Mouse (Mus musculus): ENCODE results near the gene Hunk.

Gene Hunk

GRCm38 (mm10) chr16:90435231-90435630 lies 49.4 kb downstream of the Hunk start:
- DNase-seq (ENCODE audit: low read depth, low spot score): peak; percentile 85

DNA sequence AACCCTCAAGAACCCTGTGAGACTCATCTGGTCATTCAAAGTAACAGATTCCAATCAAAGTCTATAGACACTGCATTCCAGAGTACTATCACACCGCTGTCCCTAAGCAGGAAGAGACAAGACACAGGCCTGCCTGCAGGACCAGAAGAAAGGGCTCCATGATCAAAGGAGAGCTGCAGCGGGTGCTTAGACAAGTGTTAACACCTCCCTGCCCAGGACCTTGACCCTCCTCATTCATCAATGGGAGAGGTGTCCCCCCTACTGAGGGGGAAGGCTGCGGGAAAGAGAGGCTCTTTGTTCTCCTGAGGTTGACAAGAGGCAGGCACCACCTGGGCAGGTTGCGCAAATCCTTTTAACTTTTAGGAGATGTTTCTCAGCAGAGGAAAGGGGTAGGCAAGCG lies 51.5 kb downstream of the Hunk start:
- DNase-seq (ENCODE audit: low read depth, low spot score): peak; percentile 99

GRCm38 (mm10) chr16:90439493-90439892 lies 53.7 kb downstream of the Hunk start:
- DNase-seq (ENCODE audit: low read depth, low spot score): no peak

DNA sequence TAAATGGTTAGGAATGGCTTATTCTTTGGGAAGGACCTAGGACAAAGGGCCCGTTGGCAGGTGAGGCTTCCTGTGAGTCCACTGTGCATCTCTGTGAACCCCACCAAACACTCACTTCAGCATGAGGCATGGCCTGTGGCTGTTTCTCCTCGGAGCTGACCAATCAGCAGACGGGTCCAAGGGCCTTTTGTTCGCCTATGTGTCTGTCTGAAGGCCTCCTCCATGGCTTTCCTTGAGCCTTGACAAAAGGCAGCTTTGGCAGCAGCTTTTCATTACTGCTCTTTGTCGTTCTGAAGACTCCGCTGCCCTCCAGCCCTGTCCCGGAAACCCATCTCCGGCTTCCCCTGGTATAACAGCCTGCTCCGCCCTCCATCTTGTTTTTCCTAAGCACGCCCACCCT lies 54.8 kb downstream of the Hunk start:
- DNase-seq (ENCODE audit: low read depth, low spot score): peak; percentile 67

DNA sequence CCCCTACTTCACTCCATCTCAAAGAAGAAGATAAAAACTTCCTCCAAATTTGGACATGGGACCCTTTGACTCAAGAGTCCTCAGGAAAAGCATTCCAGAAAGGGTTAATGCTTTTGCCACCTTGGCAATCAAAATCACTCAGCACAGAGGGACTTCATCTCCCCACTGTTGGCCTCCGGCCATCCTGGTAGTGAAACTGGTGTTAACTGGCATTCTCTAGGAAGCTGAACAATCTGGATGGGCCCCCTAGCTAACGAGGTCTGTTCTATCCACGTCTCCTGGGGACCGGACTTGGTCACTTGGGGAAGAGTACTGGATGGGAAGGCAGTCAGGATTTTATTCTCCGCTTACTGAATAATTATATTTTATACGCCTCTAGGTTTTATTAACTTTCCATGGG lies 57.2 kb downstream of the Hunk start:
- DNase-seq (ENCODE audit: low read depth, low spot score): no peak

DNA sequence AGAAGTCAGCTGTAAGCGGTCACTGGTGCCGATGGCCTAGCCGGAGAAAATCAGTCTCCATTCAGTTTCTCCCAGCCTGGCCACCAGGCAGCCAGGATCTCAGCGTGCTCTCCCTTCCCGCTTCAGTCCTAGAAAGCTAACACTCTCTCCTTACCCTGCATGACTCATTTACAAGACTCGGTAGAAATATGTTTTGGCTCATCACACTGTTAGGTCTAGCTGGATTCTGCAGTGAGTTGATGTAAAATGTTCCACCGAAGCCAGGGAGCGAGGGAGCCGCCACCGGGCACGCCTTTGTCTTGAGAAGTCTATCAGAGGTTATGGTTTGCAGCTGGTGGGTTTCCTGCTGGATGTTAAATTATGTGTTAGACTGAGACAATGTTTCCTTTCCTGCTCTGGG lies 67.4 kb downstream of the Hunk start:
- DNase-seq (ENCODE audit: low read depth, low spot score): no peak

DNA sequence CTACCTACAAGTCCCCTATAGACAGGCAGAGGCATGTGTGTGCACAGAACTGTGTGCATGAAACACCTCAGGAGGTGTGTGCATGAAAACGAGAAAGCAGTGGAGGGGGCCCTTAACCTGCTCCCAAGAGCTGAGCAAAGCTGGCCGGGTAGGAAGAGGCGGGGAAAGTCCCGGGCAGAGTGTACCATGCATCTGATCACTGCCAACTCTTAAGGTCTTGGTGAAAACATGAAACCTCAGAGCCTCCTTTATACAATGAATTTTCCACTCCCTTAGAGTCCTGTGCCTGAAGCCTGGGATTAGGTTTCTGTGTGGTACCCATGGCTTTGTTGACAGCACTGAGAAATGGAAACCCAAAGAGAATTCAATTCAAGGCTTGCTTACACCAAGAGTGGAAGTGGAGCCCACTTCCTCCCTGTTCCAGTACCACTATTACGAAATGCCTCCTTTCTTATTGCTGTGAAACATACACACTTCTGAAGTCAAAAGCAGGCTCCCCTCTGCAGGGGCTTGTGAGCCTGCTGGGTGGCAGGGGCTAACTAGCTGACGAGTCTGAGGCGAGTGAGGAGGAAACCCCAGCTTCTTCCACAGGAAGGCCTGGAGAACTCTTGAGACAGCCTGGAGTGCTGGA lies 70.8 kb downstream of the Hunk start:
- DNase-seq (ENCODE audit: low read depth, low spot score): no peak

- no peak for DNase-seq (ENCODE audit: low read depth, low spot score)
Measured at GRCm38 (mm10) chr16:90458899-90459610, 73.2 kb downstream of the Hunk start.

DNA sequence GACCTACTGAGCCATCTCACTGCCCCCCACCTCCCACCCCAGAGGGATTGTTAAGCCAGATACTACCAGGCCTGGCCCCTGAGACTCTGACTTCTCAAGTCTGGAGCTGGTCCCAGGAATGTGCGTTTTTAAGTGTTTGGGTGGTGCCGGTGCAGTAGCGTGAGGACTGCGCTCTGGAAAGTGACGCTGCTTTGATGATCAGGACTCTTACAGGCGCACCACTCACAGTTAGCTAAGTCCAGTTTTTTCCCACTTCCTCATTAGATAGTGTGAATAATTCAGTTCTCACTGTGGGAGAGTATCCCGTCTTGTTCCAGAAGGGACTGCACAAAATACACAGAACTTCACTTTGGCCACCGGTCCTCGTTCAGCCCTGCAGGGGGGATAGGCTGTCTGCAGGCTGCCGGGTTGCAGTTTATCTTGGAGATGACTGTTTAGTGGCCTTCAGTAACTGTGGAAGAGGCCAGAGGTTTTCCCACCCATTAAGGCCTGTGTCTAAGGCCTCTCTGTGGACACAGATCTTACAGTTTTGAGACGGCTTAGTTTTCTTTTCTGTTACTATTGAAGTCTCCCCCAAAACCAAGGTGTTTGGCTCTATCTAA lies 75.6 kb downstream of the Hunk start:
- DNase-seq (ENCODE audit: low read depth, low spot score): no peak

GRCm38 (mm10) chr16:90462728-90463275 lies 77.0 kb downstream of the Hunk start:
- no peak for DNase-seq (ENCODE audit: low read depth, low spot score)

GRCm38 (mm10) chr16:90465154-90465553 lies 79.3 kb downstream of the Hunk start:
- no peak for DNase-seq (ENCODE audit: low read depth, low spot score)

GRCm38 (mm10) chr16:90468286-90468685 lies 82.5 kb downstream of the Hunk start:
- no peak for DNase-seq (ENCODE audit: low read depth, low spot score)

DNA sequence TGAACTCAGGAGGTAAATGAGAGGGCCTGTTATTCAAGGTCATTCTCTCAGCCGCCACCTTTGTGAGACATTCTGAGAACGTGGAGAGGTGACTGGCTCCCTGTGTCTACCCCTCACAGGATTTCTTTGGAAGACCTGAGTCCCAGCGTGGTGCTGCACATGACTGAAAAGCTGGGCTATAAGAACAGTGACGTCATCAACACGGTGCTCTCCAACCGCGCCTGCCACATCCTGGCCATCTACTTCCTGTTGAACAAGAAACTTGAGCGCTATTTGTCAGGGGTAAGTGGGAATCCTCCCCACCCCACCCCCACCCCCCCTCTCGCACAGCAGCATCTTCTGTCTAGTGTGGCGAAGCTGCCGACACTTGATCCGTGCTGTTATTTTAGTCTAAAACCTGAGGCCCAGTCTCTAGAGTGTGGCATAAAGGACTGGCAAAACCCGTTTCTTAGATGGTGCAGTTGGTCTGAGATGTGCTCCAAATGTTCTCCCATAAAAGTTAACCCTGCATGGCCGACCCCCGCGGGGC lies 90.0 kb downstream of the Hunk start:
- peak; percentile 94 for DNase-seq (ENCODE audit: low read depth, low spot score)

DNA sequence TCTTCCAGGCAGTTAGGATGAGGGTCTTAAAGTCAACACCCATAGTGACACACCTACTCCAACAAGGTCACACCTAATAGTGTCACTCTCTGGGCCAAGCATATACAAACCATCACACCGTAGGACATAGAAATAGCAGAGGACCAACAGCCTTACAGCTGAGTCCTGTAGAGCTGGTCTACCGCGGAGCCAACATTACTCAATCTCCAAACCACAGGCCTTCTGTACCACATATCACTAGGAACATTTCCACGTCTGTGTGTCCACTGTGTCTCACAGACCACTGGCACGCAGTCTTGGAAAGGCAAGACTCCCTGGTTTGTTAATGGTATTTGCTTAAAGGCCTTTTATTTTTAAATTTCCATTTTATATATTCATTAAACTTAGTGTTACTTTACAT lies 95.8 kb downstream of the Hunk start:
- DNase-seq (ENCODE audit: low read depth, low spot score): no peak

GRCm38 (mm10) chr16:90483341-90483740 lies 97.5 kb downstream of the Hunk start:
- no peak for DNase-seq (ENCODE audit: low read depth, low spot score)

DNA sequence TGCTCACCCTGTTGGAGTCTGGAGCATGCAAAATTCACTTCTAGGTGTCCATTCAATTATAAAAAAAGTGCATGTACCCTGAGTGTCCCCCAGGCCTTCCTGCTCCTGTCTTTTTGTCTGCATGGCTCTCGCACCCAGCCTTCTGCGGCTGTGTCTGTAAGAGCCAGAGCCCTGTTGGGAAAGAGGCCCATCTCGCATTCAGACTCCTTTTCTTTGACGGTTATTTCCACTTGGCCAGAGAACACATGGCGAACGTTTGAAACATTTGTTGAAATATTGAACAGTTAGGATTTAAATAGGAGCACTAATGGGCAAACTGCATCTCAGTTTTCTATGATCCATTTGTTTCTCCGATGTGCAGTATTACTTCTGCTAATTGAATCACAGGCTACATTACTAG lies 99.3 kb downstream of the Hunk start:
- no peak for DNase-seq (ENCODE audit: low read depth, low spot score)

GRCm38 (mm10) chr16:90485599-90485998 lies 99.8 kb downstream of the Hunk start:
- no peak for DNase-seq (ENCODE audit: low read depth, low spot score)

DNA sequence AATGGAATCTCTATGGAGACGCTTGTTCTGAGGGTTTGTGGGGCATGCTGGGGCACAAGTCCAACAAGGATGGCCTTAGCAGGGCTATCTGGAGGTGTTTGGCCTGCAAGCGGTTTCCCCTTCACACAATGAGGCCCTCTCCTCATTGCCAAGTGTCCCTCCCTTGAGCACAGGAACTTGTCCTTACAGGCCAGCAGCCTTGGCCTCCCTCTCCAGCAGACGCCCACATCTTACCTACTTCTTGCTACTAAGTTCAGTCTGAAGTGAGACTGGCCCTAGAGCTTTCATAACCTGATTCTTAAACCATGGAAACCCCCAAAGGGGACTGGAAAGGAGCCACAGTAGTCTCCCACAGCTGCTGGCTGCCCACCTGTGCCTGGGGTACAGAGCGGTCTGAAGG lies 104.3 kb downstream of the Hunk start:
- no peak for DNase-seq (ENCODE audit: low read depth, low spot score)

GRCm38 (mm10) chr16:90491898-90492499 lies 106.2 kb downstream of the Hunk start:
- no peak for DNase-seq (ENCODE audit: low read depth, low spot score)

GRCm38 (mm10) chr16:90496930-90497329 lies 111.1 kb downstream of the Hunk start:
- DNase-seq (ENCODE audit: low read depth, low spot score): peak; percentile 65

- DNase-seq (ENCODE audit: low read depth, low spot score): no peak
Measured at GRCm38 (mm10) chr16:90497749-90498464, 112.1 kb downstream of the Hunk start.
